Mouse (Mus musculus) lung, adult 2 months (tissue): ENCODE data around the gene Tgfbr3.

Experiments
- CTCF ChIP-seq: fragments of 200-500 bp; IDR thresholded peaks from 2 replicates; pipeline ENCODE4 v1.5.1; 2011; ENCODE audit warnings: mild to moderate bottlenecking, low read length, control low read depth; ENCODE audit not compliant: insufficient read depth
- POLR2A ChIP-seq: fragments of 200-500 bp; IDR thresholded peaks from 2 replicates; pipeline ENCODE4 v1.6.1; 2011; ENCODE audit warnings: low read depth, mild to moderate bottlenecking, control low read depth, low read length, borderline replicate concordance; ENCODE audit errors: extremely low read depth

DNA sequence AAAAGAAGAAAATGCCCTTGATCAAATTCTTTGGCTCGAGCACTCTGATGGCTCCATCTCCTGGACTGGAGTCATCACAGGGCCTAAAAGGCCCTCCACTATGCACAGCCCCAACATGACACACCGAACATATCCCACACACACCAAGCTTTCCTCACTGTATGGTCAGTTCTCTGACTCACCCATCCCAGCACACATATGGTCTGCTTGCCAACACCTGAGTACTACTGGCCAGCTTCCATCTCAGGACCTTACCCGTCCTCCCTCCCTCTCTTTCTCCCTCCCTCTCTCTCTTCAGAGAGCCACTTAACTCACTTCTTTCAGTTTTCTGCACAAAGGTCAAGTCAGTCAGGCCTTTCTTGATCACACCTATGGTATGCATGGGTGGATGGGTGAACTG lies 36.0 kb downstream of the Tgfbr3 start:
- TF ChIP-seq CTCF, result no peak
- TF ChIP-seq POLR2A, result no peak
